Mouse (Mus musculus) layer of hippocampus, adult 9-11 months (tissue): ENCODE results near the gene Otulinl.
A peak's percentile ranks its signal among the peaks of the same experiment; 100 is the strongest.

Experiments used
- DNase-seq: peaks from one replicate; pipeline ENCODE4 v3.0.0; 2022

Otulinl gene

DNA sequence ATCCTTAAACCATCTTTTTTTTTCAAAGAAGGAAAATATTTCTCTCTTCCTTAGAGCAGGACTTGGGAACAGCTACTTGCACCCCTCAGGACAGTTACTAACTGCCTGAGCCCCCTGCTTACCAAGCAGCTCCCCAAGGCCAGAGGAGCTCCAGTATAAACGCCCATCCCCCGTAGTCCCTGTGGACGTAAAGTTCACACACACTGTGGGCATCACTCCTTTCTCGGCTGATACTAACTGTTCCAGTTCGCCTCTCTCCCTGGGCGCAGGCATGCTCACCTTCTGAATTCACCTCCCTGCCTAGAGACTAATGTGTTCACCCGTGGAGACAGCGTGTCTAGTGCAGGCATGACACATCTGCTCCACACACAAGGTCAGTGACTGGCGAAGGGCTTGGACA is 2.9 kb downstream of the Otulinl start:
- no peak for DNase-seq

DNA sequence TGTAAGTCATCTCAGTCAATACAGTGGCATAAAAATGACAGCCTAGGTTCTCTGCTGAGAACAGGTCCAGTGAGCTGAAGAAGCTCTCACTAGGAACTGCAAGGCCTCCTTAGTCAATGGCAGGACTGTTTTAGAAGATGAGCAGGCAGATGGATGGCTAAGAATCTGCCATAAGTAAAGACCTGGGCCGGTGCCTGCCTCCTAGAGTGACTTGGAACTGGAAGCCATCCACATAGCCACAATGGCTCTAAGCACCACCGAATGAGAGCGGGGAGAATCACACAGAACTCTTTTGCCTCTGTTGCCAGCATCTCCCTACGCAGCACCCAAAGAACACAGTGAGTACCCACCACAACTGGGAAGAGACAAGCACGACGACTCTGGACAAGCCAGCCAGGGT is 3.6 kb downstream of the Otulinl start:
- no peak for DNase-seq

DNA sequence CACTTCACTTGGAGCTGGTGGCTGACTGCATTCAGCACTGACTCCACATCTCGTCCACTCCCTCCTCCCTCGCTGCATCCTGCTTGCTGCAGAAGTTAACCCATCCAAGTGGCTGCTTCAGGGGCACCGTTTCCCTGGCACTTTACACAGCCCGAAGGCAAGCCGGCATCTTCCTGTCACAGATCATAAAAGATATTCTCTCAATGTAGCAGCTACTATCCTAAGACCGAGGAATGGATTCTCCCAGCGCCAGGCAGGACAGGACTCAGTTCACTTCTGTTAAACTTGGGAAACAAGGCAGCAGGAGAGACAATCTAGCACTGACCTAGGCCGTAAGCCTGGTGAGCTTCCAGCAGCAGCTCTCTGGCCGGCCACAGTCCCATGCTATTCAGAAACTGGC is 5.2 kb downstream of the Otulinl start:
- no peak for DNase-seq

DNA sequence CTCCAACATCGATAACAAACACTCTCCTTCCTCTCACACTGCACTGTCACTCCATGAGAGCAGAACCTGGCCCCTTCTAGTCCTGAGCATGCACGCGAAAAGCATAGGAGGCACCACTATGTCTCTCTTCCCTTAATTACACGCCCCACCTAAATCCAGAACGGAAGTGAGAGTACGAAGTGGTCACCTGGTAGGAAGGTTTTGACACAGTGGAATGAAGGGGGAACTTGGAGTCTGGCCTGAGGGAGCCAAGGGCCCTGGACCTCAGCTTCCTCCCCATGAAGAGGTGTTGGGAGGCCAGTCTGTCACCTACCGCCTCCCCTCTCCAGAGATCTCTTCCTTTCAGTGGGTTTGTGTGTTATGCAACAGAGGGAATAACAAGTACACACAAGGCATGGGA is 6.3 kb downstream of the Otulinl start:
- no peak for DNase-seq

DNA sequence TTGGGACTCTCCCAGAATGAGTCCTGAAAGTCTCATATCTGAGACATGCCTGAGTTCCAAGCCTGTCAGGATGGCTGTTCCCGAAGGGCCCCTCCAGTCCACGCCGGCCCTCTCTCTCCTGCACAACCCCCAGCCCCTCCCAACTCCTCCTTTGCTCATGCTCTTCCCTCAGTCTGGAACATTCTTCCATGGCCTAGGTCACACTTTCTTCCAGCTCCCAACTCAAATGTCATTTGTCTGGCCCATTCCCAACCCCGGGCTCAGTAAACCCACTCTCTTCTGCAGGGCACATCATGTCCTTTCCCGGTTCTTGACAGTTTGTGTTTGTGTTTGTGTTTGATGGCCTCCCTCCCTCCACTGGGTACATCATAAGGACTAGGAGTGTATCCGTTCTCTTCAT is 7.3 kb downstream of the Otulinl start:
- no peak for DNase-seq

DNA sequence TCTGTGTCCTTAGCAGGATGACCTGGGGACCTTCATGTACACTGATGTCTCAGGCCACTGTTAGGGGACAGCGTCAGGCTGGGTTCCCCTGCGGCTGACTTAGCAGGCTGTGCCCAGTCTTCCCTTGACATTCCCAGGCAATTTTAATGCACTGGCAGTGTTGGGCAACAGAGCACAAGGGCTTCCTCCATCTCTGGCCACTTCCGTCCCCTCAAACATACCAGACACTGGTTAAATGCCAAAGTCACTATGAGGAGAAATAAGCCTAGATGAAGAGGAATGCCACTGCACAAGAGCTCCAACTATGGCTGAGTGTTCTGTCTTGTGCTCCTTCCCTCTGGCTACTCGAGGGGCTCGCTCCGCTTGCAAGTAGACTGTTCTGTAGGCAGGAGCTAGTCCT is 8.2 kb downstream of the Otulinl start:
- no peak for DNase-seq

DNA sequence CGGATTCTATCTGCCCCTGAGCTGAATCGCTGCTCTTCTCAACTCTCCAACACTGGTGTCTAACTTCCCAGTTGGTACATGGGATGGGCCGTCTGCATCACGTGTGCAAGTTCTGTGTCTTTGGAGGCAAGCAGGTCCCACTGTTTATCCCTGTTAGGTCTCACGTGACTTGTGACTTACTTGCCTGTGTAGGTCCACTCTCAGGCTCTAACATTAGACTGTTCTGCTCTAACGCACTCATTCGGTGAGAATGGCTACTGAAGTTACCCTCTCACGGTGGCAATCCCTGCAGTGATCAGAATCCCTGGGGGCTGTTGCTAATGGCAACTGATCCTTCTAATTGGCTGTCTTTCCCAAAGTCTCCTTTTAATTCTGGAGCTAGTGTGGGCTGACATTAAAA is 9.1 kb downstream of the Otulinl start:
- DNase-seq, result no peak

DNA sequence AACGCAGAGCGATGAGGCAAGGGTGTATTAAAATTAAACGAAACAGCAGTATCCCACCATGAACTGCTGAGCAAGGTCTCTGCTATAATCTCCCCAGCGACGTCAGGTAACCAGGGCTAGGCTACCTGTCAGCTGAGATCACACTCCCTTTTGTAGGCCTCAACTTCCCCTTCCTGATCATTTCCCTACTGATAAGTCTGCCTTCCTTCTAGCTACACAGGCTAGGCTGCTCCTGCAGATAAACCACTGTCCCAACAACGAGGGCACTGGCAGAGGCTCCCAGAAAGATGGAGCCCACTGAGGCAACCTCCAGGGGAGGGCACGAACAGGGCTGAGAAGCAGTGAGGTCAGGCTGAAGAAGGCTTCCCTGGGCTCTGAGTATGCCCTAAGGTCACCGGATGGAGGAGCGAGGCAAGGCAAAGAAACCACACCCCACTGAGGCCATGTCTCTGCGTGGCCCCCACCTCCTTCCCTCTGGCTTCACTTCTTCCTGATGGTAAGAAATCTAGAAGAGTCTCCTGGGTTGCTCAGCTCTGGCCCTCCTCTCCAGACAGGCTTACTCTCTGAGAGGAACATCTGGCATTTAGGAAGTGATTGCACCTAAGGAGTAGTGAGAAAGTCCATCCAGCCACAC is 9.7 kb downstream of the Otulinl start:
- DNase-seq, result no peak

DNA sequence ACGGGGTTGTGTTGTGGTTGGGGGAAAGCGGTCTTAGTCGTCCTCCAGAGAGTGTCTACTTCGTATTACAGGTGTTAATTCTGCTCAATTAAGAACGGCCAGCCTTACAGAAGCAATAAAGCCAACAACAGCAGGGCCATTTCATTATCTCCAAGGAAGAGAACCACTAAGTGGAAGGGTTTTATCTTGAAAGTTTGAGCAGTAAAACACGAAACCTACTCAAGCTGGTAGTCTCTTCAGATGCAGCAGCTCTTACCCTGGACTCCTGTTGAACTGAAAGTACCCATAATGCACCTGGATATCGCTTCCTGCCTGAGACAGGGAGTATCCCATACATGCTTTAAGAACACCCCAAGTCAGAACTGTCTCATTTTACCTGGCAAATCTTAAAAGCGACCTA is 10.7 kb downstream of the Otulinl start:
- no peak for DNase-seq

DNA sequence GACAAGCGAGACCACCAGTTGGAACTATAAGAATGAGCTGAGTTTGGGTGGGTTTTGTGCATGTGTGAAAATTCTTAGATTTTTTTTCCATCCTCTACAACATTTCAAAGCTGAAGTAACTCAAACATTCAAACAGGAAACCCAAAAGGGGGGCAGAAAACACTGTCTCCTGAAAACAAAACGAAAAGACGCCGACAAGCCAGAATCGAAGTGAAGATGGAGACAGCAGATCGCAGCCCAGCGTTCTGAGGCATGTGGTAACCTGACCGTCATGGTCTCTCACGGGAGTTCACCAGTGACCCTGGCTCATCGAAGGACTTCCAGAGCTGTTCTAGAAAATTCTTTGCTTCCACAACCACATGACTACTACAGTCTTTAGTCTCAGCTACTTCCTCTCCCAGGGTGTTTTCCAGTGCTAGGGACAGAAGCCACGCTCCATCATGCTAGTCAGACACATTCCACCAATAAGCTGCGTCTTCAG is 11.4 kb downstream of the Otulinl start:
- no peak for DNase-seq

DNA sequence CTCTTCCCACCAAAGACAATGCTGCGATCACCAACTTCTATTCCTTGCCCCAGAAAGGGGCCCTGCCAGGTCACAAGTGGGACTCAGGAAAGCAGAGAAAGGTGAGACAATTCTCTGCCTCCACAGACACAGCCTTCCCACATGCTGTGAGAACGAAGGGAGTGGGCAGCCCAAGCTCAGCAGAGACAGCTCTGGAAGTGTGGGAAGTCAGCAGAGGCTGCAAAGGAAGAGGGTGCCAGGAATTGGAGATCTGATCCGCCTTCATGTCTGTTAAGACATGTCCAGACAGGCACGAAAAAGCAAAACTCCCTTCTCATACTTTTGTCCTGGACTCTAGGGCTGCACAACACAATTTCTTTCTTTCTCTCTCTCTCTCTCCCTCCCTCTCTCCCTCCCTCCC is 12.1 kb downstream of the Otulinl start:
- DNase-seq, result peak; percentile 65

DNA sequence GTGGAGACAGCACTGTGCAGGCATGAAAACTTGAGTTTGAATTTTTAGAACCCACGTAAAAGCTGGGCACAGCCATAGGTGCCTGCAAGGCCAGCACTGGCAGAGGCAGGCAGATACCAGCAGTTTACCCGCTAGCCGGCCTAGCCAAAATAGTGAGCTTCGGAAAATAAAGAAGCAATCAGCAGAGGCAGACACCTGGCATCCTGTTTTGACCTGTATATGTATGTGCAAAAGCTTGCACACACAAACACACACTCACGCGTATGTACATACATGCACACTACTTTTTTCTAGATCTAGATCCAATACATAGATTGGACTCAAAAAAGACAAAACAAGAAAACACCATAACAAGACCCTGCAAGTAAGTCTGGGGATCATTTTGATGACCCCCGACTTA is 12.8 kb downstream of the Otulinl start:
- no peak for DNase-seq

DNA sequence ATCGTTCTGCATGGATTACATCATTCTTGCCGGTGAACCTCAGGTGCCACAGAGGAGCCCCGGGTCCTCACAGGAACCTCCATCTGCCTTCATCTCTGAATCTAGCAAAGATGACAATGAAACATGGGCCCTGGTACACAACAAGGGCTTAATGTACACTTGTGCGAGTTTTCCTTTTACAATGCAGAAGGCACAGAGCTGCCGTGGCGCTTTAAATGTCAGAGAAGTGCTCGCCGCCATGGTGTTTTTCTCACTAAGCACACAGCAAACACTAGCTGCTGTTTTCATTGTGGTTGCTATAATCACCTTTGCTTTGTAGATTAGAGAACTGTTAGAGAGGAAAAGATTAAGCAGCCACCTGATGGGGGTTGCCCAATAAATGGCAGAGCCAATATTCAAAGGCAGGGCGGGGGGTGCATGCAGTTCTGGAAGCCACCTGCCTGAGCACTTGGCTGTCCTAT is 13.3 kb downstream of the Otulinl start:
- no peak for DNase-seq

DNA sequence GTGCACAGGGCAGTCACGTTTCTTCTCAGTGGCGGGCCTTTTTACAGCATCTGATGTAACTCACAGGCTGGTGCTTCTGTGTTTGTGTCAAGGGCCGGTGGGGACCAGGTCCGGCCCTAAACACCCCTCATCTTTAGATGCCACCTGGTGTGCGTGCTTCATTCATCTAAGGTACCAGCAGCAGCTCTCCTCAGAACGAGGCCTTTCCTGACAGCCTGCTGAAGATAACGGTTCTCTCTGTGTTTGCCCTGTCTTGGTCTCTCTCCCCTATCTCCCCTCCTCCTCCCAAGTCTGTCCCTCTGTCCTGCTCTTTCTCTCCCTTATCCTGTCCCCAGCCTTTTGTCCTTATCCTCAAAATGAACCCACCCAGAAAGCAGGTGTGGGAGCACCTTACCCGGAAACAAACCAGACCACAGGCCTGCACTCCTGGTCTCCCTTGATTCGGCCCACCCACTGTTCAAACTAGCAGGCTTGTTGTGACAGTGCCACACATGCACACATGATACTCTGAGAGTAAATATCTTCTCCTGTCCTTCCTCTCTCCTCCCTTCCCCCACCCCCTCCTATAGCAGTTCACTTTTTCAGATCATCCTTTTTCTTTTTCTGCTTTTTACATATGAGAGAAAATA is 14.4 kb downstream of the Otulinl start:
- no peak for DNase-seq

DNA sequence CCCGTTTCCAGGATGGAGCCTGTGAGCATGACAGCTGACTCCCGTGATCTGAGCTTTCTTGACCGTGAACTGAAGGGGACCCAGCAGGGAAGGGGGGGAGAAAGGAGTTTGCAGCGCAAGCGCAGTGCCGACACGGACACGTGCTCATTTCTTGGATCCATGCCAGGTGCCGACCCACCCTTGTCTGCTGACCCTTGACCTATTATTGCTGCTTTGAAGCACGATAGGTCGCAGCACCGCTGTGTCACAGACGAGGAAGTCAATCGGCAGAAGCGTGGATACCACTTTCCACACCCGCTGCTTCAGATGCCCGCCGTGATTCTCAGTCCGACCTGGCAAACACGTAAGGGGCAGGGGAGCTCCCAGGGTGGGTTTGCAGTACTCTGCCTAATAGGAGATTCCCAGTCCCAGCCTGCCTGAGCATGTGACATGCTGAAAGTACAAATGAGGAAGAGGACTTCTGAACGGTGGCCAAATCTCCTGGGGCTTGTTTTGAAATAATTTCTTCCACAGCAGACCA is 15.9 kb downstream of the Otulinl start:
- DNase-seq, result peak; percentile 59

DNA sequence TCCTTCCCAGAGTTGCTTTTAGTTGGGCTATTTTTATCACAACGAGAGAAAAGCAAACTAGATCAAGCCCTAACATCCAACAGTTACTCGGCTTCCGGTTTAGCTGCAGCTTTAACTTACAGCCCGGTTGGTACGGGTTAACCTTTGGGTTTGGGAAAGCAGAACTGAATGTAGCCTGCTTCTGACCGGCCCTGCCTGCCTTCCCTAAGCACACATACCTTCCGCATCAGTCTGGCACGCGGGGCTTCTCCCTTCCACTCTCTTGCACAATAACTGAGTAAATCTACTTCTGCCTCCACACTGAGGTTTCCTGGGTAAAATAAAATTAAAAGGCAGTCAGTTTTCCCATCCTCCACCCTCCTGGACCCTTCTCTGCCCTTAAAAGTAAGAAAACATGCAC is 17.3 kb downstream of the Otulinl start:
- DNase-seq, result peak; percentile 79

DNA sequence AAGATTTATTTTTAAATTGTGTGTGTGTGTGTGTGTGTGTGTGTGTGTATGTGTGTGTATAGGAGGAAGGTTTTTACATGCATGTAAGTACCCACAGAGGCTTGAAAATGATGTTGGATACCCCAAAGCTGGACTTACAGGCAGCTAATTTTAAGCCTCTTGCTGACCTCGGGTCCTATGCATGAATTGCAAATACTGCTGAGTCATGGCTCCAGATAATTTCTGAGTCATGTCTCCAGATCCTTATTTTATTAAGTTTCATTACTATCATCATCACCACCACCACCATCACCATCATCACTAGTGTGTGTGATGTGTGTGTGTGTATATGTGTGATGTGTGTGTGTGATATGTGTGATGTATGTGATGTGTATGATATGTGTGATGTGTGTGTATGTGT is 18.7 kb downstream of the Otulinl start:
- DNase-seq, result no peak

DNA sequence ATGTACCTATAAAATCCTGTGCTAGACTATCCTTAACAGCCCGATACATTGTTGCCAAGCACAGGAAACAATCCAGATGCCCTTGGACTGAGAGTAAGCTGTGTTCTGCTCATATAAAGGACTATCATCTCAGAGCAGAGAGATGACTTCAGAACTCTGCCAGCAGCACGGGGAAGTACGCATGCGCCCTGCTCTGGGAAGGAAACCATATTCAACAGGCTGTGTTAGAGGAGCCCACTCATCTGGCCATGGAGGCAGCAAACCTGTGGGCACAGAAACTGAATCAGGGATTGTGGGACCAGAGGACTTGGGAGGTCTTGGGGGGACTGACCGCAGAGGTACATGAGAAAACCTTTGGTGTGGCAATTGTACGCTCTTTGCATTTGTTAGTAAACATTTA is 19.7 kb downstream of the Otulinl start:
- DNase-seq, result no peak

DNA sequence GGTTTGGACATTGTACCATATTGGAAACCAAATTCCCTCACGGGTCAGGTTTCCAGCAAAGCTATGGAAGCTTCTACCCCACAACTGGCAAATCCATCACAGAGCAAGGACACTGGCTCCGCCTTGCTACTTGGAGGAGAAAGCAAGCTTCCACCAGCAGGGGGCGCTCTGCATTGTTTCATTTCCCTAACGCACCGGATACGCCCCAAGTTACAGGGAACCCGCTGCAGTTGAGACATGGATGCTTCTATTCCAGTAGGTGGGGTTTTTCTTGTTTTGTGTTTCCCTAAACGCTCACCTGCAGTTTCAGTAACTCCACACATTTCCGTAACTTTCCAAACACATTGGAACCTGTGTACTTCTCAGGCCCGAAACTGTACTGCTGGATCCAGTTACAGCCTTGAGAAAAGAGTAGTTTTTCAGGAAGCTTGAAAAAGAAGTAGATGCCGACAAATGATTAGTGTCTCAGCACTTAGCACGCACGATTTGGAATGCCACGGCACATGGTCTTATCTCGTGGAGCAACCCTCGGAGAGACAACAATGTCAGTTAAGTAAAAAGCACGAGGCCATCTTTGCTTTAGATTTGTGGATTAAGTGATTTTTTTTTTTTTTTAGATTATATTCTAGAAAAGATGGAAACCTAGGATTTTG is 21.7 kb downstream of the Otulinl start:
- DNase-seq, result peak; percentile 87

DNA sequence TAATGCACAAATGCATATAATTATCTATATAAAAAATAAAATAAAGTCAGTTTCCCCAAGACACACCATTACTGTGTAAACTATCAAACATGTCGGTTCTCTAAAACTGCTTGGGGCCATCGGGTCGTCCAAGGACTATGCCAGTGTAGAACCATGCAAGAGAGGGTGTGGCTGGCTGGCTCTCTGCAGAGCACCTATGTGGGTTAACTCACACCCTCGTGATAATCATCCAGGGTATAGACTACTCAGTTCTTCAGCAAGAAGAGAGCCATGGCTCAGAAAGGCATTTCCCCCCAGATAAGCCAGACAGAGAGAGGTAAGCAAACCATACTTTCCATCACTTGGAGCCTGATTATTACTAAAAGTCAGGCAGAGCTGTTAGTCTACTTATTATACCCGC is 22.2 kb downstream of the Otulinl start:
- DNase-seq, result no peak

DNA sequence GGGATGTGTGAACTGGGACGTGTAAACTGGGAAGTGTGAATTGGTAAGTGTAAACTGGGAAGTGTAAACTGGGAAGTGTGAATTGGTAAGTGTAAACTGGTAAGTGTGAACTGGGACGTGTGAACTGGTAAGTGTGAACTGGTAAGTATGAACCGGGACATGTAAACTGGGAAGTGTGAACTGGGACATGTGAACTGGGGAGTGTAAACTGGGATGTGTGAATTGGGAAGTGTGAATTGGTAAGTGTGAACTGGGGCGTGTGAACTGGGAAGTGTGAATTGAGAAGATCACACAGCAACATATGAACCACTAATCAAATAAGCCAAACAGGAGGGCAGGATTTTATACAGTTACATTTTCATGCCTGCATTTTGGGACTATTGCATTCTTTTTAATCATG is 23.0 kb downstream of the Otulinl start:
- DNase-seq, result no peak

DNA sequence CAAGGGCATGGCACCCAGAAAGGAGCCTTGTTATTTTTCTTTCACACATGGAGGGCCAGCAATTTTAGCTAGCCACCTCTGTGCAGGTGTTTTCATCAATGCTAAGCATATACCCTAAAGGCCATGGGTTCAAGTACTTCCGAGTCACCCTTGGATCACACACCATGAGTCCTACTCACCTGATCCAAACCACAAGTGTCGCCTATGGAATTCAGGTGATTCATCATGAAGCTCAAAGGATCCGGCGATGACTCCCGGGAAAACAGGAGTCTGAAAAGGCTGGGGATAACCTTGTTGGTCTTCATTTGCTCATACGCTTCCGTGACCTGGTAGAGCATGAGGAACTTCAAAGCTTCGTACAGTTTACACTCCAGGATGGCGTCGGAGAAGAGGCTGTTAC is 23.5 kb downstream of the Otulinl start:
- DNase-seq, result no peak

DNA sequence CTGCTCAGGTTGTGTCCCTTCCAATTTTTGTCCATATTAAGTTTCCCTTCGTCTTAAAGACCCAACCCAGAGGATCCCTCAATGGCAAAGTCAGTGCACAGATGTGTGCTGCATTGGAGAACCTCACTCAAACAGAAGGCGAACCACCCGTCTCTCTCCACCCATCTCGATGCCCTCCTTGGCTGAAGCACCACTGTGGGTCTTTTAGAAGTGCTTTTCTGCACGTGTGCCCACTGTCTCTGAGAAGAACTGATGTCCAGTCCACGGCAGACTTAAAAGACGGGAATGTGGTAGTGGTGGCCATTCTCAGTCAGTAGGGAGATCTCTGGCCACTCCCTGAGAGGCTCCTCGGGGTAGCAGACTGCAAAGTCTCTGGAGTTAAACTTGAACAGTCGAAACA is 24.8 kb downstream of the Otulinl start:
- DNase-seq, result no peak

DNA sequence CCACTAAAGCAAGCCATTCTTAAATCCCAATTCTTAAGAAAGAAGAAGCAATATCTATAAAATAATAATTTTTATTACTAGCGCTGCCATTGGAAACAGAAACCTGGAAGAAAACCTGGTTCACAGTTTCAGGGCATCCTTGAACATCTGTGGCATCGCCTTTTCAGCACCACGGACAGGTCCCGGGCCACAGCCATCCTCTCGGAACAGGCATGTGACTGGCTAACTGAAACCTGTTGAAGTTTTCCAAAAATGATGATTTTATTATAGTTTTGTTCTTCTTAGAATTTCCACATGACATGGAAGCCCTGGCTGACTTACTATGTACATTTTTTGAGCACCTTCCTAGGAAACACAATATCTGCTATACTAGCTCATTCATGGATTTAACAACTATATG is 26.4 kb downstream of the Otulinl start:
- no peak for DNase-seq
